Mouse (Mus musculus) kidney, adult 9 months (tissue): ENCODE results near the gene Atf6b.

Experiments used
- DNase-seq: peaks from one replicate; pipeline ENCODE4 v3.0.0; 2022

Gene Atf6b

GRCm38 (mm10) chr17:34671151-34672066 lies 24.5 kb downstream of the Atf6b start:
- no peak for DNase-seq

GRCm38 (mm10) chr17:34672246-34672792 lies 25.4 kb downstream of the Atf6b start:
- DNase-seq = no peak

DNA sequence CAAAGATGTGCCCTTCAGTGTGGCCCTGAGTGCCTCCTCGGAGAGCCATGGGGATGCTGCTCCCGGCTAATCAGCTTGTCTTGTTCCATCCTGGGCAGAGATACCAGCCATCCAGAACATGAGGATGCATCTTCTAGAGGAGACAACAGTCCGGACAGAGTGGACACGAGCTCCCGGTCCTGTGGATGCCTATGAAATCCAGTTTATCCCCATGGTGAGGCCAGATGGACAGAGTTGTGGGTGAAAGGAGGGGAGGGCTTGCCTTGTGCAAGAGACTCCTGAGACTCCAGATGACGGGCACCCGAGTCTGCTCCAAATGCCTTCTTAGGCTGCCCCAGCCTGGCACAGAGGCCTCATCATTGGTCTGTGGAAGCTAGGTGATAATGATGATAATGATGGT lies 26.2 kb downstream of the Atf6b start:
- no peak for DNase-seq

GRCm38 (mm10) chr17:34674524-34675204 lies 27.7 kb downstream of the Atf6b start:
- DNase-seq = no peak

- DNase-seq = no peak
Measured at GRCm38 (mm10) chr17:34675205-34676092, 28.5 kb downstream of the Atf6b start.

DNA sequence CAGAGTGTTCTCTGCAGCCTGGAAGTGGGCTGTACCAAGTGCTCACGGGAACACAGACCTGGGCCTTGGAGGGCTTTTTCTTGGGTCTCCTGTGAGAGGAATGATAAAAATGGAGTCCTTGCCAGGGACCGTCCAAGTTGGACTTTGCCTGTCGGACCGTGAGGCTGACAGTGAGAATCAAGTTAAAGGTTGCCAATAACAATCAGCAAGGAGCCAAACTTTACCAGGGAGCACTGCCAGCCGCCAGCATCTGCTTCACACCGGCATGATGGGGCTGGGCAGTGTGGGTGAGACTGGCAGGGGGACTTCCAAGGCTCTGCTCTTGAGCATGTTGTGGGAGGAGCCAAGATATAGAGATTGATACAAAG lies 29.1 kb downstream of the Atf6b start:
- DNase-seq = peak; percentile 85

GRCm38 (mm10) chr17:34676671-34677070 lies 29.7 kb downstream of the Atf6b start:
- no peak for DNase-seq

DNA sequence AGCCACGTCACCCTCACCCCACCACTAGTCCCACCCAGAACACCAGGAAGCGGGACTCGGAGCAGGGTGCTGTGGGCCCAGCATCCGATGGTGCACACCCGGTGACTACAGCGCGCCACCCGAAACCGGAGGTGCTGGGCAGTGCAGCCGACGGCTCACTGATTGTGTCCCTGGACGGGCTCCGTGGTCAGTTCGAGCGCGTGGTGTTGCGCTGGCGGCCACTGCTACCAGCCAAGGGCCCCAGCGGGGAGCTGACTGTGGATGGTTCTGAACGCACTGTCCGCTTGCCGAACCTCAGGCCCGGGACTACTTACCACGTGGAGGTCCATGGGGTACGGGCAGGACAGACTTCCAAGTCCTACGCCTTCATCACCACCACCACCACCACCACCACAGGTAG lies 33.2 kb downstream of the Atf6b start:
- no peak for DNase-seq

DNA sequence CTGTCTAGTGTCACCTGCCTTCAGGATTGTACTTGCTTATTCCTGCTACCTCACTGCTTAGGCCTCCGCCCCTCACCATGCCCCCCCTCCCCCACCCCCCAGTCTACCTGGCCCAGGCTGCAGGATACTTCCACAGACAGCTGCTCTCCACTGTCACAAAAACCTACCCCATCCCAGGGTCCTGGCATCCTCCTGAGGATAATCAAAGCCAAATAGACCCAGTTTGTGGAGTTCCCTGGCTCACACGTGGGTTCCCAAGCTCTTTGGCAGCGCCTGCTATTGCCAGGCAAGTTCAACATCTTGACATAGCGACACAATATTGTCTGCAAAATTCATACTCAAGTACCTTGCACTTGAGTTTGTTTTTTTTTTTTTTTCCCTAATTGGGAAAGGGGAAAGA lies 33.7 kb downstream of the Atf6b start:
- no peak for DNase-seq

DNA sequence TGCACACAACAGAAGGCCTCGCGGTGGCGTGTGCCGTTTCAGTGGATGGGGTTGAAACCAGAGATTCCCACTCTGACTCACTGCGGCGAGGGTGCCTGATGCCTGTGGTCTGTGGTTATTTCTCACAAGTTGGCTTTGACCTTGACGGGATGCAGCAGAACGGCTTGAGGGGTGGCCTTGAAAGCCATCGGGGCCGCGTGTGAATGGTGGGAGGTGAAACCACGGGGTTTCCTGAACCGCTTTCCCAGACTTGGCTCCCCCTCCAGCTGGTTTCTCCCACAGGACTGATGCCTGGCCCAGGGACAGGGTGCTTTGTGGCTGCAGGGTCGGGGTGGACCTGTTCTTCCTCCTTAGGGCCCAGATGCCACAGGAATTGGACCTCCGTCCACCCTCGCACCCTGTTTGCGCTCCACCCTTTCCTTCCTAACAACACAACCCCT lies 34.2 kb downstream of the Atf6b start:
- DNase-seq = peak; percentile 57

DNA sequence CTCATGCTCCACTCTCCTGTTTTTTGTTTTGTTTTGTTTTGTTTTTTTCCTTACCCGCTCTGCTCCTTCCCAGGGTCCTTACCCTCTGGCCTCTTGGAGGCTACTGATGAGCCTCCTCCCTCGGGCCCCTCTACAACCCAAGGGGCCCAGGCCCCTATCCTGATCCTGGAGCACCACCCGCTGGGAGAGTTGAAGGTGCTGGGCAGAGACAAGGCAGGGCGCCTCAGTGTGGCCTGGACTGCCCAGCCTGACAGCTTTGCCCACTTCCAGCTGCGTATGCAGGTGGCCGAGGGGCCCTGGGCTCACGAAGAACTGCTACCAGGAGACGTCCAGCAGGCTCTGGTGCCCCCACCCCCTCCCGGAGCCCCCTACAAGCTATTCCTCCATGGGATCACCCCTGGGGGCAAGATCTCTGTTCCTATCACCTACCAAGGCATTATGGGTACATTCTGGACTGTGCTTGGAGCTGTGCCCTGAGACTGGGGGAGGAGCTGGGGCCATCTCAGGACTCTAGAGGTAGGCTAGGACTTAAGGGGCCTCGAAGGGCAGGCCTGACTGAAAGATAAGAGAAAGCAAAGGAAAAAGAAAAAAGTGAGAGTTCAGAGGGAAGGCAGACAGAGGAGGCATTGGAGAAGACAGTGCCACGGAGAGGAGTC lies 35.1 kb downstream of the Atf6b start:
- DNase-seq = no peak

DNA sequence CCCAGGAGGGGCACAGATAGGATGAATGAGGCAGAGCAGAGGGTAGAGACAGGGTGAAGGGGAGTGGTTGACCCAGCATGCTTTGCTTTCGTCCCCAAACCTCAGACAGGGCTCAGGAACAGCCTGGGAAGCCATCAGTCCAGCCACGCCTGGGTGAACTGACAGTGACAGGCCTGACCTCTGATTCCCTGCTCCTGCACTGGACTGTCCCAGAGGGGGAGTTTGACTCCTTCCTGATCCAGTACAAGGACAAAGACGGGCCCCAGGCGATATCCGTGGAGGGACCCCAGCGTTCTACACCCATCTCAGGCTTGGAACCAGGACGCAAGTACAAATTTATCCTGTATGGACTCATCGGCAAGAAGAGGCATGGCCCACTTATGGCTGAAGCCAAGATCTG lies 36.2 kb downstream of the Atf6b start:
- DNase-seq = no peak

GRCm38 (mm10) chr17:34683686-34684220 lies 36.8 kb downstream of the Atf6b start:
- DNase-seq = no peak

- no peak for DNase-seq
Measured at GRCm38 (mm10) chr17:34684253-34684893, 37.4 kb downstream of the Atf6b start.

GRCm38 (mm10) chr17:34685120-34686110 lies 38.5 kb downstream of the Atf6b start:
- no peak for DNase-seq

DNA sequence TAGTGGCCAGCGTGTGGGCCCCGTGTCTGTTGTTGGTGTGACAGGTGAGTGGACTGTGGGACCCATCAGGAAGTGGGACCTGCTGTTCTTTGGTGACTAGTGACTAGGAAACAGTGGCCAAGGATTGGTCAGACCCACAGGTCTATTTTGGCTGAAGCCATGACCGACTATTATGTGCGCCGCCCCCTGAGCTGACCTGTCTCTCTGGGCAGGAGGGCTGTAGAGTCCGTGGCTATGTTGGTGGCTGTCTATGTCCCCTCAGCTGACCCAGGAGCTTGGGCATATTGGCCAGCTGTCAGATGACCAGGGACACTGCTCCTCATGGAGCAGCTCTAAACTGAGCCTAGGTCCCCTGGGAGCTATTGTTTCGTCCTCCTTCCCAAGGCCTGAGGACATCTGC lies 41.9 kb downstream of the Atf6b start:
- no peak for DNase-seq

GRCm38 (mm10) chr17:34690458-34690857 lies 43.5 kb downstream of the Atf6b start:
- DNase-seq = peak; percentile 60

GRCm38 (mm10) chr17:34692906-34693305 lies 46.0 kb downstream of the Atf6b start:
- DNase-seq = peak; percentile 46

DNA sequence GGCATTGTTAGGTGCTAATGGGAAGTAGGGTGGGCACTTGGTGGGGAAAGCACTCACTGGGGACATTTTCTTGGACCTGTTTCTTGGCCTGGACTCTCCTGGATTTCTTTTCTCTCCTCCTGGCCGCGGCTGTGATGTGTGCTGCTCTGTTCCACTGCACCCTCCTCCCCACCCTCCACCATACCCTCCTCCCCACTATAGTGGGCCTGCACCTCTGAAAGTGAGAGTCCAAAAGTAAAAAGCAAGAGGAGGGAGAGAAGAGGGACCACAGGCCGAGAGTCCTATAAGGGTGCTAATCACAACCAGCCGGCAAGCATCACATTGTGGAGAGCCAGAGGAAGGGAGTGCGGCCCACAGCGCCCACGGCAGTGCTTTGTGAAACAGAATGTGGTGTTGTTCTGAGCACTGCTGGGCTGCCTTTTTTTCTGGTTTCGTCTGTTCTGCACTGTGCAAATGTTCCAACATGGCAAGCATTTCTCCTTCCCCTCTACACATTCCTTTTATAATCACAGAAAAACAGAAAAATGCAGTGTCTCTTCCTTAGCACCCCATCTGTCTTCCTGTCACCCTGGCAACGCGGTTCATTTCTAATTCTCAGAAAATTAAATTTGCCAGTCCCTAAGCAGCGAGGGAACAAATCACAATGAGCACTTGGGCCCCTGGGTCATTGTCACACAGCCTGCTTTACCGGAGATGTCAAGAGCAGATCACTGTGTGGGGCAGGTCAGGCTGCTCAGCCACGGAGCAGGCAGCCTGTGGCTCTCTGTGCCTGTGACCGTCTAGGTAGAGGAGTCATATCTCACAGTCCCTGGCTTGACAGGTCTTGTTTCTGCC lies 52.8 kb downstream of the Atf6b start:
- DNase-seq = no peak
